Mouse (Mus musculus) hindbrain, embryonic 12.5 days (tissue): ENCODE data around the gene Fzr1. TPM values are rescaled to one million over a fixed set of nuclear protein-coding genes. Genes with fewer than 3 reads are reported as not detected.

Source experiments
- ATAC-seq: fragments of 200-750 bp; cut with Nextera tagmentation; 2 replicates; pipeline ENCODE4 v1.8.0; 2017; ENCODE audit warnings: moderate TSS enrichment; ENCODE audit not compliant: low FRiP score
- H3K27ac ChIP-seq: fragments of 300-500 bp; sonication (generic); 2 replicates; pipeline ENCODE4 v1.5.1; 2016; ENCODE audit warnings: mild to moderate bottlenecking
- H3K27me3 ChIP-seq: fragments of 300-500 bp; sonication (generic); 2 replicates; pipeline ENCODE4 v1.6.1; 2016; ENCODE audit warnings: mild to moderate bottlenecking
- H3K36me3 ChIP-seq: fragments of 300-500 bp; sonication (generic); 2 replicates; pipeline ENCODE4 v1.6.1; 2016; ENCODE audit warnings: mild to moderate bottlenecking
- H3K4me1 ChIP-seq: fragments of 300-500 bp; sonication (generic); 2 replicates; pipeline ENCODE4 v1.6.1; 2016
- H3K4me2 ChIP-seq: fragments of 300-500 bp; sonication (generic); replicated peaks from 2 replicates; pipeline ENCODE4 v1.6.1; 2016; ENCODE audit warnings: mild to moderate bottlenecking
- H3K4me3 ChIP-seq: fragments of 300-500 bp; sonication (generic); 2 replicates; pipeline ENCODE4 v1.5.1; 2016; ENCODE audit warnings: mild to moderate bottlenecking
- H3K9ac ChIP-seq: fragments of 300-500 bp; sonication (generic); 2 replicates; pipeline ENCODE4 v1.6.1; 2016; ENCODE audit warnings: mild to moderate bottlenecking, moderate library complexity
- H3K9me3 ChIP-seq: fragments of 300-500 bp; sonication (generic); replicated peaks from 2 replicates; pipeline ENCODE4 v1.6.1; 2016; ENCODE audit warnings: mild to moderate bottlenecking
- WGBS: fragments of 180-500 bp; shearing (Covaris S2); methylation state at CpG from one replicate; pipeline ENCODE4 v1.1.7; 2016; 5-methylcytosine and 5-hydroxymethylcytosine counted together
- polyA plus RNA-seq: library from polyadenylated mRNA; unstranded; fragments of >200 nt; fragmentation: Nextera tagmentation; extraction: Ambion mirVana; gene quantifications from 2 replicates; pipeline ENCODE4 v1.2.1, GENCODE M21; 2016

The Fzr1 gene
- polyA plus RNA-seq, 1 experiment from 2014 or later = 134 TPM

DNA sequence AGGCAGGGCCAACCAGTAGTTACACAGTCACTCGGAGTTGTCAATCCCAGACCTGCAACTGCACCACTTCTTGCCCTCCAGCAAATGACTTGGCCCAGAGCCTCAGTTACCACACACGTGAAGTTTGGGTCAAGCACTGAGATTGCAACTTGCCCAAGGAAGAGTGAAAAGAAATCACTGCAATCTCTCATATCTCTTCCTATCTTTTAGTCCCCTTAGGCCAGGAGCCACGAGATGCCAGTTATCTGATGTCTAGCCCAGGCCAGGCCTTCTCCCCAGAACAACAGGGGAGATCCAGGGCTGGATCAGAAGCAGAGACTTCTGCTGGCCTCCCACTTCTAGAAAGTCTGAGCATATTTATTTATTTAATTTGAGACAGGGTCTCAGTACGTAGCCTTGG is 22.8 kb downstream of the Fzr1 start:
- no peaks in the 10 kb centered on the region for H3K36me3 ChIP-seq
- H3K4me2 ChIP-seq = no peak overlapping the region
- peaks cover 22% of the 10 kb centered on the region for H3K27me3 ChIP-seq
- 95% methylated on average over 4 of the region's 4 CpGs for WGBS
- H3K27ac ChIP-seq = no peak overlapping the region
- no peak for ATAC-seq
- H3K4me1 ChIP-seq = peaks cover 28% of the 10 kb centered on the region
- H3K9me3 ChIP-seq = no peaks in the 10 kb centered on the region
- no peak overlapping the region for H3K4me3 ChIP-seq
- no peak overlapping the region for H3K9ac ChIP-seq

DNA sequence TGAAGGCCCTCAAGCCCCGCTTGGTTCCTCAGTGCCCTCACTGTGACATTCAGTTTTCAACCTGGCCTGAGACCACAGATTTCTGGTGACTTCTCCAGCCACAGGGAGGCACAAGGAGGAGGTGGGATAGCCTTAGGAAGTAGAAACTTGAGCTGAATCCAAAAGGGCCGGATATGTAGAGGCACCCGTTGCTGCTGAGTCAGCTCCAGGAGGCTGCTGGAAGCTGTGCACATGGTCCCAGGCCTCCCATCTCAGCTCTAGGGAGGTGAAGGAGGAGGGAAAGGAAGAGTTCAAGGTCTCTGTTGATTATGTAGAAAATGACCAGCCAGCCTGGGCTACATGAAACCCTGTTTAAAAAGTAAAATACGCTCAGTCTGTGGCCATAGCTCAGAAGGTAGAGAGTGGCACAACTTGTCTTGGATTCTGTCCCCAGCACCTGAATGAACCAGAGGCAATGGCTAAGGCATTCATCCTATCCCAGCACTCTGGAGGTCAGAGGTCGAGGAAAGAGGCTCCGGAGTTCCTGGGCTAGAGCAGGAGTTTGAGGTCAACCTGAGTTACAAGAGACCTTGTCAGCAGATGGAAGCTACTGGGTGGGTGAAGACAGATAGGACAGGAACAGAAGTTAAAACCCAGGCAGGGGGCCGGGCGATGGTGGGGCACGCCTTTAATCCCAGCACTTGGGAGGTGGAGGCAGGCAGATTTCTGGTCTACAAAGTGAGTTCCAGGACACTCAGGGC is 23.4 kb downstream of the Fzr1 start:
- no peak overlapping the region for H3K27ac ChIP-seq
- H3K4me2 ChIP-seq = no peak overlapping the region
- H3K9ac ChIP-seq = no peak overlapping the region
- no peaks in the 10 kb centered on the region for H3K36me3 ChIP-seq
- H3K4me1 ChIP-seq = peaks cover 25% of the 10 kb centered on the region
- H3K27me3 ChIP-seq = peaks cover 21% of the 10 kb centered on the region
- no peaks in the 10 kb centered on the region for H3K9me3 ChIP-seq
- ATAC-seq = no peak
- 71% methylated on average over 9 of the region's 9 CpGs for WGBS
- H3K4me3 ChIP-seq = no peak overlapping the region

DNA sequence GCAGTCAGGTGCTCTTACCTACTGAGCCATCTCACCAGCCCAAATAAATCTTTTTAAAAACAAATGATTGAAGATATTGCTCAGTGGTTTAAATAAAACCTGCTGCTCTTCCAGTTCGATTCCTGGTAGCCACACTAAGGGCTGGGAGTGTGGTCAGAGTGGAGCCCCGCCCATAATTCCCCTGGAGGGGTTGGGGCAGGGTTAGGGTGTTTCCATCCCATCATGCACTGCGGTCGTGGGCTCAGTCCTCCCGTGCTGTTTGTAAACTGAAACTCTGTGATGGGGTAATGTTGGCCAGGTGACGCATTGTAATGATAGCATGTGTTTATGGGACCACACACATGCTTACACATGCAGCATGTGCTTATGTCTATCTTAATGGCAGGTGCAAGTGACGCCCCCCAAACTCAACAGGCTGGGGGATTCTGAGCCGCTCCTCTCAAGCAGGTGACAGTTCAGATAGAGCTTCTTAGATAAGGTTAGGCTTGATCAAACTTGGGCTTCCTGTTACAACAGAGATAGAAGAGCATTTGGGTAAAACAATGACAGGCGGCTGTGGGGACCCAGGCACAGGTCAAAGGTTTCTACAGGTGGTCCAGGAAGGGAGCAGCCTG is 26.5 kb downstream of the Fzr1 start:
- Histone ChIP-seq H3K4me2 (0 out of 2 replicates have a peak overlapping the region, but pooled peaks have one; percentile 8), H3K9me3 (no peaks in the 10 kb centered on the region), H3K4me3 (no peak overlapping the region), H3K36me3 (peaks cover 11% of the 10 kb centered on the region), H3K9ac (no peak overlapping the region), H3K27ac (no peak overlapping the region), H3K27me3 (peaks cover 30% of the 10 kb centered on the region), H3K4me1 (peaks cover 26% of the 10 kb centered on the region)
- no peak for ATAC-seq
- WGBS = 26% methylated on average over 9 of the region's 9 CpGs

DNA sequence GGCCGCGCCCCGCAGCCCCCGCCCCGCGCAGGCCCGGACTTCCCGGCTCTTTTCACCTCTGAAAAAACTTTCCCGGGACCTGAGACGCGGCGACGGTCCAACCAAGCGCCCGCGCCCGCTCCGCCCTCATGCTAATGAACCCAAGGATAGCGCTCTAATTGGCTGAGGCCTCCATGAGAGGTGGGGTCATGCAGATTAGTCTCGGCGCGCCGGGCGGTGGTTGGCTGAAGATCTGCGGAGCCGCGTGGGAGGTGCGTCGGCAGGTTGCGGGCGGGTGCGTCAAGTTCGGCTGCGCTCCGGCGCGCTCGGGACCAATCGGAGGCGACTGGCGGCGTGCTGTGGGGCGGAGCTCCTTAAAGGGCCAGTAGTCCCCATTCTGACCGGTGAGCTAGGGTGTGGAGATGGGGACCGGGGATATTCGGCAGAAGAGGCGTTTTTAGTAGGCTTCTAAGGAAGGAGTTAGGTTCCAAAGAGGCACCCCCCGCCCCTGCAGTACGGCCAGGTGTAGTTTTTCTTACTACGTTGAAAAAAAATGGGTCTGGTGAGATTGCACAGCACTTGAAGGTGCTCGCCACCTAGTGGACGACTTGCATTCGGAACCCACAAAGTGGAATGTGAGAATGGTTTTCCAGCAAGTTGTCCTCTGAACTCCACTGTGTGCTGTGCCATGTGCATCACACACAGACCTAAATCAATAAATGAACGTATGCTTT is 27.8 kb downstream of the Fzr1 start, which contains the start of gene Hmg20b:
Gene Hmg20b (minus strand): TSS at position 130 of the 713 bp plus-strand sequence.
- Histone ChIP-seq H3K27me3 (peaks cover 36% of the 10 kb centered on the region), H3K36me3 (peaks cover 11% of the 10 kb centered on the region), H3K4me1 (peaks cover 29% of the 10 kb centered on the region), H3K9ac (peak within 1 kb of the TSS; percentile 80), H3K27ac (peak within 1 kb of the TSS; percentile 70), H3K4me3 (peak within 1 kb of the TSS; percentile 91), H3K4me2 (peak within 1 kb of the TSS; percentile 92), H3K9me3 (no peaks in the 10 kb centered on the region)
- under 1% methylated on average over 53 of the region's 54 CpGs for WGBS
- ATAC-seq = peak; percentile 96

DNA sequence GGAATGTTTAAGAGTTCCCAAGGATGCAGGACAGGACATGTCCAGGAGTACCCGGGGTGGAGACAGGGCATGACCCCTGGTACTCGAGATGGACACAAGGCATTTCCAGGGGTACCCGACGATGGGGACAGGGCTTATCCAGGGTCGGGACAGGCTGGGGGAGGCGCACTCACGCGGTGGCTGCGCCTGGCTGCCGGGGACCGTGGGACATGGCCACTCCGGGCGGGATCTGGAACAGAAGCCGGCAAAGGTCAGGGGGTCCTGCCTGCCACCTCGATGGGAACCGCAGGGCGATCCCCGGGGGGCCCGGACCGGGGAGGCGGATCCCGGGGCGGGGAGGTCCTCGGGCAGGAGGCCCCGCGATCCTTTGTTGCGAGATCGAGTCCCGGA is 28.4 kb downstream of the Fzr1 start:
- peaks cover 29% of the 10 kb centered on the region for H3K4me1 ChIP-seq

DNA sequence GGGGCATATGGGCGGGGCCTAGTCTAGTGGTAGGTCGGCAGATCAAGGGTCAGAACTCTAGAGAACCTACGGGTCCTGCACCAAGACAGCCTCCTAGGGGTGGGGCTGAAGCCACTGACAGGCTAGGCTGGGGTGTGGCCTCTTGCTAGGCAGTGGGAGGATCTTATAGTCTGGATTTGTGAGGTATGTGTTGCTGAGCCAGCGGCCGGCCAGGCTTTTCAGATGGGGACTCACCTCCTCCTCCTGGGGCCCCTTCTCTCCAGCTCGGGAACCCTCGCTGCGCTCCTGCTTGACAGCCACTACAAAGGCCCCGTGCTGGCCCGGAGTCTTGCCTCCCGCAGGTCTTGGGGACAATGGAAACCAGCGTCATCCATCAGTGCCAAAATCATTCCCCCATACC is 29.2 kb downstream of the Fzr1 start:
- ATAC-seq = no peak
- Histone ChIP-seq H3K4me2 (peak overlapping the region; percentile 92), H3K4me1 (peaks cover 29% of the 10 kb centered on the region), H3K27me3 (peaks cover 46% of the 10 kb centered on the region), H3K36me3 (peaks cover 11% of the 10 kb centered on the region), H3K4me3 (peak overlapping the region; percentile 91), H3K27ac (no peak overlapping the region), H3K9ac (peak overlapping the region; percentile 80), H3K9me3 (no peaks in the 10 kb centered on the region)
- WGBS = 4% methylated on average over 12 of the region's 12 CpGs

More for the DNA sequence above, 28.4 kb downstream of the Fzr1 start:
- Histone ChIP-seq H3K4me2 (peak overlapping the region; percentile 92), H3K27me3 (peaks cover 39% of the 10 kb centered on the region), H3K36me3 (peaks cover 11% of the 10 kb centered on the region), H3K9ac (peak overlapping the region; percentile 80), H3K9me3 (no peaks in the 10 kb centered on the region), H3K27ac (peak overlapping the region; percentile 70), H3K4me3 (peak overlapping the region; percentile 91)
- WGBS = 1% methylated on average over 29 of the region's 29 CpGs
- ATAC-seq = peak; percentile 32

DNA sequence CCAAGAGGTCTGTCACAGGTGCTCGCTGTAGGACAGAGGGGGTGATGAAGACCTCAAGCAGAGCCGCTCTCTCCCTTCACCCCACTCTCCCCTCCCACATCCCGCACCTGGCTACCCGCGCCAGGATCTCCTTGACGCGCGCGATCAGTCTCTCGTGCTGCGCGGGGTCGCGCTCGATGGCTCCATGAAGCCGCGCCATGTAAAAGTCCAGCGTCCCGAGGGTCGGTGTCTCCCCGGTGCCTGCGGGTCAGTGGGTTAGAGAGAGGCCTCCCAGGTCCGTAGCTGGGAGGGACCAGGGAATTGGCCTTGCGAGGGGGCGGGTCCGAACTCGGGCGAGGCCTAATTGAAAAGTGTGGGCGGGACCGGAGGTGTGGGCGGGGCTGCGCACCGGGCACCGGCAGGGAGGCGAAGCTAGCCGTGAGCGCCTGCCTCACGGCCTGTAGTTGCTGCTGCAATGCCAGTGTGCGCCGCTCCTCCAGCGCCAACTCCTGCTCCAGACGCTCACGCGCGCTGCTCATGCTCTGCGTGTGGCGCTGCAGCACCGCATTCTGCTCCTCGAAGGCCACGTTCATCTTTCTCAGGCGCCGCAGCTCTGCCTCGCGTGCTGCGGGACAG is 31.8 kb downstream of the Fzr1 start:
- Histone ChIP-seq H3K4me1 (peaks cover 35% of the 10 kb centered on the region), H3K36me3 (peaks cover 11% of the 10 kb centered on the region), H3K9me3 (no peaks in the 10 kb centered on the region), H3K4me3 (peak overlapping the region; percentile 21), H3K9ac (peak overlapping the region; percentile 32), H3K4me2 (peak overlapping the region; percentile 49), H3K27me3 (peaks cover 71% of the 10 kb centered on the region), H3K27ac (peak overlapping the region; percentile 52; the same call in 1 of the 2 replicates)
- 7% methylated on average over 51 of the region's 55 CpGs for WGBS
- ATAC-seq = no peak

DNA sequence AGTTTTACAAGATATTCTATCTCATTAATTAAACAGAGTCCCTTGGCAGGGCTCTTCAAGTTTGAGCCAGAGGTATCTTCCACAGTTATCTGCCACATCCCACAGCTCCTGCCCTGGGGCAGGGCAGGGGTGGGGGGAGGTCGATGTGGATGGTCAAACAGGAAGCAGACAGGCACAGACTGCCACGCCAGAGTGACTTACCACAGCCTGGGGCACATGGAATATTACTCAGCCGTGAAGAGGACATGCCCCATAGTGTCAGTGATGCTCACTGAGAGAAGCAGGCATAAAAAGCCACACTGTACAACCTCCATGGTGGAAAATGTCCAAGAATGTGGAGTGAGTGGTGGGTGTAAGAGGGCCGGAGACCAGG is 33.2 kb downstream of the Fzr1 start:
- Histone ChIP-seq H3K4me2 (no peak overlapping the region), H3K36me3 (peaks cover 11% of the 10 kb centered on the region), H3K9me3 (no peaks in the 10 kb centered on the region), H3K9ac (no peak overlapping the region), H3K27me3 (peaks cover 85% of the 10 kb centered on the region), H3K27ac (no peak overlapping the region), H3K4me1 (peaks cover 35% of the 10 kb centered on the region), H3K4me3 (no peak overlapping the region)
- 90% methylated on average over 4 of the region's 4 CpGs for WGBS
- no peak for ATAC-seq

DNA sequence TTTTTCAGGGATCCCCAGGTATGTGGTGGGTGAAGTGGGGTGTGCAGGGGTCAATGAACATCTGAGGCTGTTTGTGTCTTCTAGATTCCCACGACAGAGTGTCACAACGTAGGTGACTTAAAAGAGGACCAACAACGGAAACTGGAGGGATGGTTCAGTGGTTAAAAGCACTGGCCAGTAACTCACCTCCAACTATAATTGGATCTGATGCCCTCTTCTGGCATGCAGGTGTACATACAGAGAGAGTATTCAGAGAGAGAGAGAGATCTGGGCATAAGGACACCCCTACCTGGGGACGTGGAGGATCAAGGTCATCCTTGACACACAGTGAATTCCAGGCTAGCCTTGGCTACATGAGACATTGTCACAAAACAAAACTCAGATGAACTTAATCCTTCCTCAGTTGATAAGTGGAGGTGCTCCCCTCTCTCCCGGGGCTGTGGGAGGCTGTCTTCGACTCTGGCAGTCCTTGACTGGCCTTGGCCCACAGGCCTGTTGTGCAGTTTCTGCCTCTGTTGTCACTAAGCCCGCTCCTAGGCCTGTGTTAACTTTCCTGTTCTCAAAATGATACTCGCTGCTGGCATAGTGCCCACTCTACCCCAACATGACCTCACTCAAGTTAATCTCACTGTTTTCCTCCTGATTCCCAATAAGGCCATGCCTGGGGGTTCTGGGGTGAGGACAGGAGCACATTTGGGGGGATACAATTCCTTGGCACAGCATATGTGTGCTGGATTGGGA is 33.7 kb downstream of the Fzr1 start:
- H3K36me3 ChIP-seq = peaks cover 11% of the 10 kb centered on the region
- H3K27ac ChIP-seq = no peak overlapping the region
- ATAC-seq = no peak
- H3K9ac ChIP-seq = no peak overlapping the region
- H3K4me3 ChIP-seq = no peak overlapping the region
- WGBS = 54% methylated on average over 8 of the region's 8 CpGs
- H3K4me2 ChIP-seq = no peak overlapping the region
- H3K9me3 ChIP-seq = no peaks in the 10 kb centered on the region
- H3K4me1 ChIP-seq = peaks cover 30% of the 10 kb centered on the region
- H3K27me3 ChIP-seq = peaks cover 87% of the 10 kb centered on the region

DNA sequence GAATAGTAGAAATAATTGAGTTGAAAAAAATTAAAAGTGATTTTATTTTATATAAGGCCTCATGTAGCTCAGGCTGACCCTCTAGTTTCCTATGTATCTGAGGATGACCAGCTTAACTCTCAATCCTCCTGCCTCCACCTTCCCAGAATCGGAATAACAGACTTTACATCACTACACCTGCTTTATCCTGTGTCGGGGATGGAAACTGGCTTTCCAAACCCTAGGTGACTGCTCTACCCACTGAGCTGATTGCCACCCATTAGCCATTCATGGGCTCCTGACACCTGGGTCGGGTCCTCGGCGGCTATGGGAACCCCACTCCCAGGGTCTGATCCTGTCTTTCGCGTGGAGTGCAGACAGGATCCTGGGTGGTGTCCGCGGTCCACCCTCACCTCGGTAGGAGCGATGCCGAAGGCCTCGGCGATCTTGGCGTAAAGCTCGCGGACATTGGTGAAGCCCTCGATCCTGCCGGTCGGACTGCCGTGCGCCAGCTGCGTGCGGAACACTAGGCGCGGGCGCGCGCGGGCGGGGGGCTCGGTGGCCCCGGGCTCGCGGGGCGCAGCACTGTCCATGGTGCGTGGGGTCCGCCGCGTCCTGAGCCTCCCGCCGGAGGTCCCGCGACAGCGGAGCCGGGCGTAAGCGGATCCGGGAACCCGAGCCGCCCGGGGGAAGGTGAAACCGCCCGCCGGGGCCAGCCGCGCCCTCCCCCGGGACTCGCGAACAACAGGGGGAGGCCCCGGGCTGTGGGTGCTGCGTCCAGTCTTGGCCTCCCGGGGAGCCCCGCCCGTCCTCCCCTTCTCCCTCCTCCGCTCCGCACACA is 35.4 kb downstream of the Fzr1 start, which contains the start of gene Gipc3:
Gene Gipc3 (minus strand): TSS at position 581 of the 820 bp plus-strand sequence.
- H3K4me3 ChIP-seq = peak within 1 kb of the TSS; percentile 39
- H3K36me3 ChIP-seq = peaks cover 6% of the 10 kb centered on the region
- peaks cover 85% of the 10 kb centered on the region for H3K27me3 ChIP-seq
- peak within 1 kb of the TSS; percentile 66 for H3K4me2 ChIP-seq
- H3K4me1 ChIP-seq = peaks cover 19% of the 10 kb centered on the region
- no peak within 1 kb of the TSS for H3K27ac ChIP-seq
- no peak for ATAC-seq
- peak within 1 kb of the TSS; percentile 59 for H3K9ac ChIP-seq
- no peaks in the 10 kb centered on the region for H3K9me3 ChIP-seq
- 6% methylated on average over 50 of the region's 67 CpGs for WGBS
